Mouse (Mus musculus) C2C12 (cell line): ENCODE measurements around the gene B3galnt1.

Experiments
- CTCF ChIP-seq: IDR thresholded peaks from one replicate; pipeline ENCODE4 v1.5.1; 2011; ENCODE audit not compliant: control insufficient read depth, insufficient read depth, insufficient read length
- FOSL1 ChIP-seq: IDR thresholded peaks from one replicate; pipeline ENCODE4 v1.8.0; 2011; ENCODE audit warnings: mild to moderate bottlenecking, low read length; ENCODE audit not compliant: poor library complexity, insufficient read depth, severe bottlenecking
- MAX ChIP-seq: IDR thresholded peaks from one replicate; pipeline ENCODE4 v1.6.1; 2011; ENCODE audit warnings: mild to moderate bottlenecking, control low read depth
- MYOD1 ChIP-seq: IDR thresholded peaks from one replicate; pipeline ENCODE4 v1.6.1; 2011; ENCODE audit warnings: low read depth; ENCODE audit not compliant: control insufficient read depth, insufficient read length
- MYOG ChIP-seq: IDR thresholded peaks from one replicate; pipeline ENCODE4 v1.6.1; 2011; ENCODE audit not compliant: control insufficient read depth, insufficient read length; ENCODE audit errors: extremely low read depth

DNA sequence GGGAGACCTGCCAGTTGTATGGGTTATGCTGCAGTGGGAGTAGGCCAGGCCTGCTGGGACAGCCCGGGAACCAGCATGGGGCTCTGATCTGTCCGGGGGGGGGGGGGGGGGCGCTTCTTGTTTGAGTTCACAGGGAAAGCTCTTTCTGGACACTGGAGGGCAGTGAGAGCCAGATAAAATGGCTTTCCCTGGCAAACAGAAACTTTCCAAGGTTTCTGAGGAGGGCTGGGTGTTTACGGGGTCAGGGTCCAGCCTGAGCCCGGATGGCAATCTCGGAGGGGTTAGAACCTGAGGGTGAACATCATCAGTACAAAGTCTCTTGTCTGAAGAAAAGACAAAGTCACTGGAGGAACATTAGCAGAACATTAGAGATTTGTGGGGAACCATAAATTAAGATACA is 35.4 kb downstream of the B3galnt1 start:
- no peak for TF ChIP-seq CTCF
- no peak for TF ChIP-seq MAX
- TF ChIP-seq MYOG = no peak
- no peak for TF ChIP-seq MYOD1
- TF ChIP-seq FOSL1 = no peak
